Mouse (Mus musculus) midbrain, postnatal 0 days (tissue): ENCODE measurements at regions not wholly inside any gene's neighbourhood (a gene's known extent, or its start where the extent isn't known, plus 50 kb on each side); places are given as distances from the start of the nearest gene placed in this dataset.

Experiments used
- ATAC-seq: fragments of 200-750 bp; cut with Nextera tagmentation; 2 replicates; pipeline ENCODE4 v1.8.0; 2017; ENCODE audit warnings: moderate number of reproducible peaks, mild to moderate bottlenecking, moderate TSS enrichment, moderate library complexity; ENCODE audit not compliant: low FRiP score
- DNase-seq: peaks from one replicate; pipeline ENCODE4 v3.0.0-alpha.2; 2015; ENCODE audit warnings: low spot score
- H3K27ac ChIP-seq: fragments of 300-500 bp; sonication (generic); 2 replicates; pipeline ENCODE4 v1.5.1; 2014; ENCODE audit warnings: low read depth, mild to moderate bottlenecking, low read length, mixed read lengths
- H3K27me3 ChIP-seq: fragments of 300-500 bp; sonication (generic); 2 replicates; pipeline ENCODE4 v1.6.1; 2014; ENCODE audit warnings: low read length, control low read depth, mixed read lengths; ENCODE audit not compliant: insufficient read depth
- H3K36me3 ChIP-seq: fragments of 300-500 bp; sonication (generic); 2 replicates; pipeline ENCODE4 v1.6.1; 2014; ENCODE audit warnings: low read length, control low read depth, mixed read lengths; ENCODE audit not compliant: insufficient read depth
- H3K4me1 ChIP-seq: fragments of 300-500 bp; sonication (generic); 2 replicates; pipeline ENCODE4 v1.6.1; 2014; ENCODE audit warnings: mild to moderate bottlenecking, control low read depth, antibody characterized with exemption, low read length, mixed read lengths; ENCODE audit not compliant: insufficient read depth
- H3K4me2 ChIP-seq: fragments of 300-500 bp; sonication (generic); 2 replicates; pipeline ENCODE4 v1.6.1; 2014; ENCODE audit warnings: low read depth, mild to moderate bottlenecking, low read length, mixed read lengths; ENCODE audit not compliant: poor library complexity, severe bottlenecking
- H3K4me3 ChIP-seq: fragments of 300-500 bp; sonication (generic); 2 replicates; pipeline ENCODE4 v1.5.1; 2014; ENCODE audit warnings: low read depth, mild to moderate bottlenecking, low read length, moderate library complexity
- H3K9ac ChIP-seq: fragments of 300-500 bp; sonication (generic); replicated peaks from 2 replicates; pipeline ENCODE4 v1.6.1; 2014; ENCODE audit warnings: mild to moderate bottlenecking, low read length, moderate library complexity, mixed read lengths; ENCODE audit not compliant: poor library complexity, severe bottlenecking
- H3K9me3 ChIP-seq: fragments of 300-500 bp; sonication (generic); 2 replicates; pipeline ENCODE4 v1.6.1; 2016; ENCODE audit warnings: low read length, control low read depth
- CTCF ChIP-seq: IDR thresholded peaks from 2 replicates; pipeline ENCODE4 v1.5.1; 2016; ENCODE audit warnings: antibody characterized with exemption, mild to moderate bottlenecking
- WGBS: fragments of 180-500 bp; shearing (Covaris S2); extraction: QIAGEN DNeasy Blood & Tissue Kit; methylation state at CpG from one replicate; pipeline ENCODE4 v1.1.7; 2014; 5-methylcytosine and 5-hydroxymethylcytosine counted together

- H3K4me3 ChIP-seq, result no peak overlapping the region
- no peak for ATAC-seq
- H3K36me3 ChIP-seq, result no peaks in the 10 kb centered on the region
- no peak overlapping the region for H3K27ac ChIP-seq
- no peaks in the 10 kb centered on the region for H3K9me3 ChIP-seq
- no peak overlapping the region for H3K9ac ChIP-seq
- DNase-seq, result no peak
- TF ChIP-seq CTCF, result no peak
- no peaks in the 10 kb centered on the region for H3K27me3 ChIP-seq
- 33% methylated on average over 8 of the region's 8 CpGs for WGBS
- H3K4me2 ChIP-seq, result no peak overlapping the region
- H3K4me1 ChIP-seq, result no peaks in the 10 kb centered on the region
These were observed 189.8 kb upstream of the Adgrl2 start for GRCm38 (mm10) chr3:149180129-149180528.

GRCm38 (mm10) chr3:149179486-149180116 is 189.2 kb upstream of the Adgrl2 start:
- 76% methylated on average over 11 of the region's 11 CpGs for WGBS
- H3K36me3 ChIP-seq, result no peaks in the 10 kb centered on the region
- no peak overlapping the region for H3K4me2 ChIP-seq
- no peak overlapping the region for H3K27ac ChIP-seq
- no peak overlapping the region for H3K9ac ChIP-seq
- no peaks in the 10 kb centered on the region for H3K4me1 ChIP-seq
- ATAC-seq (no peak), DNase-seq (no peak)
- H3K4me3 ChIP-seq, result no peak overlapping the region
- no peaks in the 10 kb centered on the region for H3K27me3 ChIP-seq
- no peaks in the 10 kb centered on the region for H3K9me3 ChIP-seq
- TF ChIP-seq CTCF, result no peak

- 95% methylated on average over 3 of the region's 3 CpGs for WGBS
- Histone ChIP-seq H3K36me3 (no peaks in the 10 kb centered on the region), H3K4me3 (no peak overlapping the region), H3K4me1 (no peaks in the 10 kb centered on the region), H3K9ac (no peak overlapping the region), H3K27me3 (no peaks in the 10 kb centered on the region), H3K9me3 (no peaks in the 10 kb centered on the region), H3K4me2 (no peak overlapping the region), H3K27ac (no peak overlapping the region)
- ATAC-seq (no peak), DNase-seq (no peak)
- no peak for TF ChIP-seq CTCF
These were observed 188.5 kb upstream of the Adgrl2 start for GRCm38 (mm10) chr3:149178891-149179290.

GRCm38 (mm10) chr3:149174689-149175390 is 184.5 kb upstream of the Adgrl2 start:
- Histone ChIP-seq H3K36me3 (no peaks in the 10 kb centered on the region), H3K9ac (no peak overlapping the region), H3K4me1 (no peaks in the 10 kb centered on the region), H3K27ac (no peak overlapping the region), H3K4me2 (no peak overlapping the region), H3K27me3 (no peaks in the 10 kb centered on the region), H3K9me3 (no peaks in the 10 kb centered on the region), H3K4me3 (no peak overlapping the region)
- no peak for TF ChIP-seq CTCF
- DNase-seq (peak; percentile 77), ATAC-seq (peak; percentile 58; the same call in 1 of the 2 replicates)
- 60% methylated on average over 11 of the region's 11 CpGs for WGBS

- Histone ChIP-seq H3K9ac (no peak overlapping the region), H3K4me2 (no peak overlapping the region), H3K4me1 (no peaks in the 10 kb centered on the region), H3K9me3 (no peaks in the 10 kb centered on the region), H3K27ac (no peak overlapping the region), H3K36me3 (no peaks in the 10 kb centered on the region), H3K4me3 (no peak overlapping the region), H3K27me3 (no peaks in the 10 kb centered on the region)
- TF ChIP-seq CTCF, result no peak
- WGBS, result 53% methylated on average over 10 of the region's 10 CpGs
- DNase-seq, result no peak
- ATAC-seq, result no peak
These were observed 183.2 kb upstream of the Adgrl2 start for GRCm38 (mm10) chr3:149173537-149173936.

GRCm38 (mm10) chr3:149171766-149172165 is 181.4 kb upstream of the Adgrl2 start:
- no peak for TF ChIP-seq CTCF
- Histone ChIP-seq H3K36me3 (no peaks in the 10 kb centered on the region), H3K4me2 (no peak overlapping the region), H3K4me1 (no peaks in the 10 kb centered on the region), H3K4me3 (no peak overlapping the region), H3K9ac (no peak overlapping the region), H3K9me3 (no peaks in the 10 kb centered on the region), H3K27ac (no peak overlapping the region), H3K27me3 (no peaks in the 10 kb centered on the region)
- ATAC-seq (no peak), DNase-seq (no peak)
- WGBS, result 91% methylated on average over 4 of the region's 4 CpGs
